16 mouse cellular contexts compared by ENCODE assay signal in the genomic region with DNA sequence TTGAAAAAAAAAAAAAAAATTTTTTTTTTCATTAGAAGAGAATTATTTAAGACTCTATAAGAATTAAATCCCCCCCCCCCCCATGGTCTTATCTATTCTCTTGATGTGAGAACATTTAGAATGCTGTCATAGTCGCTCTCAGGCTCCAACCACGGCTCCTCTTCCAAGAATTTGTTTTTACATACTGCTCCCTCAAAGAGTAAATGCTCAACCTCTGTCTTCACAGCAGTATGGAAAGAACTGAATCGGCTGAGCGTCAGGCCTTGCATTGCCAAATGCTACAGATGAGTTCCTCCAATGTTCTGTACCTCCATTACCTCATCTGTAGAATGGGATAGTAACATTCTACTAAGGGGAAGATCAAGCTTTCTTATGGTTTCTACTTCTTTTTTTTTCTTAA.
"Had no signal": no experiment of that assay in that cellular context is flagged by ENCODE, and none has a peak within 500 bp of the region (broad histone marks: within the 10 kb centered on the region; RNA-seq: fewer than 3 reads in every experiment).

No protein-coding gene starts in this region.

- H3K27me3 ChIP-seq: neural tube, embryonic 13.5 days; neural tube, embryonic 15.5 days; stomach, embryonic 15.5 days had no signal

- H3K4me2 ChIP-seq: neural tube, embryonic 13.5 days; neural tube, embryonic 15.5 days; stomach, embryonic 15.5 days had no signal

- DNase-seq: retina, postnatal 1 day; right cerebral cortex, adult 18-20 months; right cerebral cortex, postnatal 14 days; right cerebral cortex, postnatal 25 days; right cerebral cortex, postnatal 4 days; spleen, adult 18-20 months; thymus, adult 18-20 months; thymus, adult 2 months; thymus, postnatal 14 days; thymus, postnatal 25 days; thymus, postnatal 36 days; thymus, postnatal 4 days had no signal

- H3K9me3 ChIP-seq: neural tube, embryonic 13.5 days; neural tube, embryonic 15.5 days; stomach, embryonic 15.5 days had no signal

- H3K4me1 ChIP-seq: neural tube, embryonic 13.5 days; neural tube, embryonic 15.5 days; stomach, embryonic 15.5 days had no signal

- H3K4me3 ChIP-seq: neural tube, embryonic 13.5 days; neural tube, embryonic 15.5 days; stomach, embryonic 15.5 days had no signal

- H3K27ac ChIP-seq: neural tube, embryonic 13.5 days; neural tube, embryonic 15.5 days; stomach, embryonic 15.5 days; stomach, postnatal 0 days had no signal

- H3K9ac ChIP-seq: neural tube, embryonic 13.5 days; neural tube, embryonic 15.5 days; stomach, embryonic 15.5 days had no signal

- H3K36me3 ChIP-seq: neural tube, embryonic 15.5 days; stomach, embryonic 15.5 days had no signal
